Mouse (Mus musculus): ENCODE measurements at regions not wholly inside any gene's neighbourhood (a gene's known extent, or its start where the extent isn't known, plus 50 kb on each side); places are given as distances from the start of the nearest gene placed in this dataset.

DNA sequence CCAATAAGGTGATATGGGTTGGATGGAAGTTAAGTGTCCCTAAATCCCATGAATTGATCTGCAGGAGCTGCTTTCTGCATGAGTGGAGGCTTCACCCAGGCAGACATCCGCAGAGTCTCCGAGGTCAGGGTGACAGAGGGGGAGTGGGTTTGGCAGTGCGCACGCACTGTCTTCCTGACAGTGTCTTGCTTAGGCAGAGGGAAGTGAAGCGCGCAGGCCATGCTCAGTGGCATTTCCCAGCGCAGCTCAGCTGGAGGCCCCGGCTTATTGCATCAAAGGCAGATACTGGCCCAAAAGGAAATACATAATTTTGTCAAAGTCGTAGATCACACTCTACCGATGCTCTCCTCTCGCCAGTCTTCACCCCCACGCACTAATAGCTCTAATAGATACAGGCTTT is 252.7 kb upstream of the Dnajc24 start:
- DNase-seq (ENCODE audit: low spot score in 2 of 2) = no peak

DNA sequence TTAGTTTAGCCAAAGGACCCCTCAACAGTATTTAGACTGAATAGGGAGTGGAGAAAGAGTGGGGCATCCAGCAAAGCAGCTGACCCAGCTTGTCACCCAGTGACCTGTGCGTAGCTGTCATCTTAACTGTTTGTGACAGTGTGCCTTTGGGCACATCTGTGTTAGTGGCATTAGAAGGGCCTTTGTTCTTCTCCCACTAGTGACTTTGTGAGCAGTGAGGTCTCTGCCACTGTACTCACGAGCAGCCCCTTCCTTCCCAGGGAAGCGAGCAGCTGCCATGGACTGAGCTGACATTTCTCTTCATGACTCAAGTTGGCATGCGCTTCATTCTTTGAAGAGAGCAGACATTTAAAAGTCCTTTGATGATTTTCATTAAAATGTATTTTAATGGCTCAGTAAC is 231.0 kb upstream of the Dnajc24 start:
- DNase-seq (ENCODE audit: low spot score in 2 of 2) = no peak

GRCm38 (mm10) chr2:106231136-106231535 is 227.8 kb upstream of the Dnajc24 start:
- no peak for DNase-seq (ENCODE audit: low spot score in 2 of 2)

- no peak for DNase-seq (ENCODE audit: low spot score in 2 of 2)
These were observed 226.7 kb upstream of the Dnajc24 start for GRCm38 (mm10) chr2:106230021-106230420.

DNA sequence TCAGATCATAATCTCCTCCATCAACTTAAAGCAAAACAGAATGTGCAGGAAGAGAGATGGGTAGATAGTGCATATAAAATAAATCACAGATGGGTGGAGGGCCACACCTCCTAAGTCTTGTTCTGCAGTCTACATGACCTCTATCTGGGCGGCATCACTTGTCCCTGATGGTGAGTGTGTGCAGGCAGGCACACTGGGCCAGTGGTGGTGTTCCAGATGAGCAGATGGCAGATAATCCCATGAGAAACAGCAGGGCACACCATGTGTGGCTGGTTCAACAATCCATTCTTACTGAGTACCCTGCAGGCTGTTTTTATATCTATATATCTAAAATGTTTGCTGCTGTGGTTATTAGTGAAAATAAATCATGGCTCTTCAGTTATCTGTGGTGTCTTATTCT is 224.9 kb upstream of the Dnajc24 start:
- DNase-seq (ENCODE audit: low spot score in 2 of 2) = no peak

DNA sequence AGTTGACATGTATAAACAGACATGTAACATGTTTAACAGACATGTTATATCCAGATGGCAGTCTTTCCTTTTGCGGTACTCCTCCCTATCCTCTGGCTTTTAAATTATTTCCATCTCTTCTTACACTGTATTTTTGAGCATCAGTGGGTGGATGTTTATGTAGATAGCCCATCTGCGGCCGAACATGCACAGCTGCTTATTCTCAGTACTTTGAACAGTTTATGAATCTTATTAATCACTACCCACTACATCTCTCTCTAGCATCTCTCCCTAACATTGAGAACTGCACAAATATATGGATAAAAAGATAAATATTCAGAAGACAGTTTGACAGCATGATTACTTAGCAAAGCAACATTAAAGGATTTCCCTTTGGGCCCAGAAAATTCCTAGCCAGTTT is 212.8 kb upstream of the Dnajc24 start:
- DNase-seq (ENCODE audit: low spot score in 2 of 2) = no peak

DNA sequence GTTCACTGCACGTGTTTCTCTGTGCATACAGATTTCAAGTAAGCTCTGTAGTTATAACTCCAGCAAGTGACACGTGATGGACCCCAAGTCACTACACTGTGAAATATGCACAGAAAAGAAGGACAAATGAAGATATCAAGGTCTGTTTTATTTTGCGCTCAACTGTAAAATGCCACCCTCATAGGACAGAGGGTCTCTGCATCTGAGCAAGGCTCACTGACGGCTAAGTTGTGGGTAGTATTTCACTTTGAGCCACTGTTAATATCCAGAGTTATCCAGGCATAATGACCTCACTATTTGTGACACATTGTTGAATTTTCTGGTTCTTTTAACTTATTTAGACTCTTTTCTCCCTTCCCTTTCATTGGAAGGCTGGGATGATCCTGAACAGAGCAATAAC is 210.4 kb upstream of the Dnajc24 start:
- DNase-seq (ENCODE audit: low spot score in 2 of 2) = no peak

GRCm38 (mm10) chr2:106210773-106211172 is 207.4 kb upstream of the Dnajc24 start:
- DNase-seq (ENCODE audit: low spot score in 2 of 2) = no peak

DNA sequence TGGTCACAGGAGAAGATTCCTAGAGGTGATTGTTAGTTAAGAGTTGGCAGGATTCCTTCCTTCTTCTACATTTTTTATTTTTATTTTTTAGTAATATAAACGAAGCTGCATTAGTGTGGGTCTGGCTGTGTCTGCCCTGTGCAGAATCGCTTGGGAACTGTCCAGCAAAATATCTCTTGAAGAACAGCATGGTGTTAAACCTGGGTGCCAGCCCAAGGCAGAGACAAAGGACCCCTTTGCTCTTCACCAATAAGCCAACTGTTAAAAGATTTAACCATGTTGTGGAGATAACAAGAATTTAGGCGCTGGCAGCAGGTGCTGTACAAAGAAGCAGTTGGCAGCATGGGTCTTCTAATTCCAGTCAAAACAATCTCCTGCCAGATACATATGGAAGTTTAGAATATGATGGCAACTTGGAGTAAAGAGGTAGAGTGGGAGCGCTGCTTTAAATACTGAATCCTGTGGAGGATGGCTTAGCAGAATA is 205.5 kb upstream of the Dnajc24 start:
- no peak for DNase-seq (ENCODE audit: low spot score in 2 of 2)

DNA sequence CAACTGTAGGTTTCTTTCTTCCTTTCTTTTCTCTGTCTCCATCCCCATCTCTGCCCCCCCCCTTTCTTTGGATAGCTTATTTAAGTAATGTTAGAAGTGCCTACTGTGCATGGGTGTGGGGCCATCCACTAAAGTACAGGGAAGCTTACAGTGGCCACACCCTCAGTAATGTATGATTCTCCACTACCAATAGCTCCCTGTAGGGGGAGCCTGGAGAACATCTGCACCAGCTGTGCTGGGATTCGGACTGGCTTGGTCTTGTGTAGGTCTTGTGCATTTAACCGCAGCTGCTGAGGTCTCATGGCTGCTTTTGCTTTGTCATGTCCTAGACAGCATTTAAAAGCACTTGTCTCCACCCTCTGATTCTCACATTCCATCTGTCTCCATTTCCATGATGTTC is 196.8 kb upstream of the Dnajc24 start:
- no peak for DNase-seq (ENCODE audit: low spot score in 2 of 2)

GRCm38 (mm10) chr2:106195170-106195569 is 191.8 kb upstream of the Dnajc24 start:
- no peak for DNase-seq (ENCODE audit: low spot score in 2 of 2)

DNA sequence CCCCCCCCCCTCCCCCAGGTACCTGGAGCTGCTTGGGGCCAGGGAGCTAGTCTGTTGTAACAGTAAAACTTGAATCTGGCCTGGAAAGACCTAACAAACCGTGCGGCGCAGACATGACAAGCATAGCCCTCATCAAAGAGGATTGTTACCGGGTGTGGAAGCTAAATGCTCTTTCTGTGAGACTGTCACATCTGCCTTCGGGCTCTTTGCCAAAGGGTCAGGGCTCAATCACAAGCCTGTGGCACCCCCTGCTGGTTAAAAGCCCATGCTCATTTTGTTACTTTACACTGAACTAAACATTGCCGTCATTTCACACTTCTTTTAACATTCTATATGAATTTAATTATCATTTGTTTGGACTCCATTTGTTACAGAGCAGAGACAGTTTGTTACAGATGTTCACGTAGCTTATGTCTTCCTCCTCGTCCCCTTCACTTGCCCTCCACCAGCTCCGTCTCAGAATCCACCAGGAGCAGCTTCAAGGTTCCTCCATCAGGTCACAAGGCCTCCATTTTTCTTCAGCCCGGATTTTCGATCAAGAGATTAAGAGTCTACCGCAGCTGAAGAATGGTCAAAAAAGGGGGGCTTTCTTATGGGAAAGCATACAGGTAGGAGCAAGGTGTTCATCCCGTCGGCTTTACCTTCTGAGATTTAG is 191.1 kb upstream of the Dnajc24 start:
- no peak for DNase-seq (ENCODE audit: low spot score in 2 of 2)

GRCm38 (mm10) chr2:106193889-106194347 is 190.6 kb upstream of the Dnajc24 start:
- DNase-seq (ENCODE audit: low spot score in 2 of 2) = no peak

- no peak for DNase-seq (ENCODE audit: low spot score in 2 of 2)
These were observed 187.4 kb upstream of the Dnajc24 start for GRCm38 (mm10) chr2:106190579-106191322.

DNA sequence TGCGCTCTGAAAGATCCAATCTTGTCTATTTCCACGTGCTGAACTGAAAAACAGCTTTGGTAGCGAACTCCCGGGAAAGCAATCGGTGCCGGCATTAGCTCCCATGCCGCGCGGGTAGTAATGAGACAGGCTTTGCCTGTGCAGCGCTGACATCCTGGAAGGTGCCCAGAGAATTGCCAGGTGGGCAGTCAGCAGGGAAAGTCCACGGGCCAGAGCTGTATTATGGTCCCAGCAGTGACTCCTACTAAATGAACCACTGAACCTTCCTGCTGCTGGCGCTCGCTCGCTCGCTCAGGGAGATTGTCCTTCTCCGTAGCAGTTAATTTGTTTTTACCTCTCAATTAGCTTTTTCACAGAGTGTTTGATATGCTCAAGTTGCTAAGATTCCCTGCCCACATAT is 180.3 kb upstream of the Dnajc24 start:
- DNase-seq (ENCODE audit: low spot score in 2 of 2) = no peak

GRCm38 (mm10) chr2:106182051-106182450 is 178.7 kb upstream of the Dnajc24 start:
- DNase-seq (ENCODE audit: low spot score in 2 of 2) = no peak

DNA sequence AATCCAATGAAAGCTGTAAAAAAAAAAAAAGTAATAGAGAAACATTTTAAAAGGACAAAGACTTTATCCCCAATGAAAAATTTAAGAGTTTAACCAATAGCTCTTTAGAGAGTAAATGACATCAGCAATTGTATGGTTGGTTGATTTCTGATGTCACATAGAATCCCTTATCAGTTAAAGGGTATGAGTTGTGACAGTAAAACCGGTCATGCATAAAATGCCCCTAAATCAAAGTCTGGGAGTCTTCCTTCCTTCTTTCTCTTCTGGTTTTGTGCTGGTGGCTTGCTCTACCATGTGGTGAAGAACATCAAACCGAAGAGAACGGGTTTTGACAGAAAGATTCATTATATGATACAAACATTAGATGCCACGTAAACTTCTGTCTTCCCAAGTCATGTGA is 159.3 kb upstream of the Dnajc24 start:
- DNase-seq (ENCODE audit: low spot score in 2 of 2) = no peak

- no peak for DNase-seq (ENCODE audit: low spot score in 2 of 2)
These were observed 158.5 kb upstream of the Dnajc24 start for GRCm38 (mm10) chr2:106161877-106162276.

GRCm38 (mm10) chr2:106149701-106150100 is 146.4 kb upstream of the Dnajc24 start:
- DNase-seq (ENCODE audit: low spot score in 2 of 2) = no peak

DNA sequence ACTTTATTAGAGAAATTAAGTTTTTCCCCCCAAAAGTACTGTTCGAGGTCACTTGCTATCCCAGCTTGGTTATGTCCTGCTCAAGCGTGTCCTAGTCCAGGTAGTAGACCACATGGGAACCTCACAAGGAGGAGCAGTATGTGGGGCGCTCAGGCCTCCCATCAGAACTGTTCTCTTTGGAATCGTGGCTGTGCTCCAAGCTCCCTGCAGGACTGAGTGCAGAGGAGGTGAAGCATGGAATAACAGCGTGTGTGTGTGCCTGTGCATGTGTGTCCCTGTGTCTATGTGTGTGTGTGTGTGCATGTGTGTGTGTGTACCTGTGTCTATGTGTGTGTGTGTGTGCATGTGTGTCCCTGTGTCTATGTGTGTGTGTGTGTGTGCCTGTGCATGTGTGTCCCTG is 137.6 kb upstream of the Dnajc24 start:
- no peak for DNase-seq (ENCODE audit: low spot score in 2 of 2)

DNA sequence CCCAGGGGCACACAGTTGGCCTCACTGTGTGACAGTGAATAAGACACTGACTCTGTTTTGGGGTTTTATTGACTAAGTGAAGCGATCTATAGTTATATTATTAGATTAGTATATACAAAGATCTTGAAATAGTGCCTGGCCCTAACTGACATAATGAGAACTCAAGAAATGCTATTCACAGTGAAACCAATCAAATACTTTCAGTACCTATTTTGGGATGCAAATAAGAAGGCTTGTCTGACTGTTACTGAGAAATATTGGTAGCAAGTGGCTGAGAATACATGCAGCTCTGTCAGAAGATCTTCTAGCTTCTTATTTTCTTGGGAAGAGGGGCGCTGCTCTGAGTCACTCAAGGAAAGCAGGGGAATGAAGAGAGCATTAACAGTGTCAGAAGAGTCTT is 97.7 kb upstream of the Dnajc24 start:
- DNase-seq (ENCODE audit: low spot score in 2 of 2) = no peak

DNA sequence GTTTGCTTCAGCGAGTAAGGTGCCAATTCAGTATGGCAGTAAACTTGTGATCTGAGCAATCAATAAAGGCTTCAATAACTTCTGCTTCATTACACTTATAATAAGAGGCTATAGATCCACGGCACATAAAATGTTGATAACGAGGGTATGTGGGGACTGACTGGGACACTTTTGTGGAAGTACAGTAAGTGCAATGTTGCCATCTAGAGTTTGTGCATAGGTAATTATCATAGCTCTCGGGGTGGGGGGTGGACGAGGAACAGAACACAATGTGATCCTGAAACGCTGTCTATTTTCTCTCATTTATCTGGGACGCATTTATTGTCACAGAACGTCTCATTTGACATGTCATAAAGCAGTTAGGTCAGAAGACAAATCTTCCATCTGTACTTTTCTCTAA is 82.8 kb upstream of the Dnajc24 start:
- no peak for DNase-seq (ENCODE audit: low spot score in 2 of 2)

Measured in natural killer cell, adult 2 months (primary cell).